Mouse (Mus musculus): ENCODE measurements around the gene Ifrd2.
"Not testable (repeated sequence)": the region's sequence is repeated elsewhere in the genome, so short reads cannot be mapped to it uniquely, and the experiment has no call there.

The Ifrd2 gene

GRCm38 (mm10) chr9:107551890-107552355 is 35.5 kb upstream of the Ifrd2 start:
- no peak for DNase-seq (ENCODE audit: low spot score in 2 of 2)

GRCm38 (mm10) chr9:107552690-107553393 is 34.6 kb upstream of the Ifrd2 start:
- DNase-seq (ENCODE audit: low spot score in 2 of 2), result no peak

GRCm38 (mm10) chr9:107553541-107554318 is 33.7 kb upstream of the Ifrd2 start:
- no peak for DNase-seq (ENCODE audit: low spot score in 2 of 2)

- DNase-seq (ENCODE audit: low spot score in 2 of 2), result peak; percentile 94 to 96
These were observed 33.1 kb upstream of the Ifrd2 start for GRCm38 (mm10) chr9:107554319-107554825.

- peak; percentile 89 to 90 for DNase-seq (ENCODE audit: low spot score in 2 of 2)
These were observed 32.4 kb upstream of the Ifrd2 start for GRCm38 (mm10) chr9:107555031-107555457.

- no peak for DNase-seq (ENCODE audit: low spot score in 2 of 2)
These were observed 31.7 kb upstream of the Ifrd2 start for GRCm38 (mm10) chr9:107555701-107556100.

GRCm38 (mm10) chr9:107556346-107556745 is 31.1 kb upstream of the Ifrd2 start:
- DNase-seq (ENCODE audit: low spot score in 2 of 2), result no peak

- DNase-seq (ENCODE audit: low spot score in 2 of 2), result peak; percentile 96 to 98
These were observed 24.3 kb upstream of the Ifrd2 start, which contains the start of gene Tusc2 for GRCm38 (mm10) chr9:107563029-107563581. Gene Tusc2, plus strand, starts transcription at chr9:107563255.

- not testable (repeated sequence) for DNase-seq (ENCODE audit: low spot score in 2 of 2)
These were observed 21.9 kb upstream of the Ifrd2 start for GRCm38 (mm10) chr9:107565556-107565955.

GRCm38 (mm10) chr9:107566041-107566709 is 21.3 kb upstream of the Ifrd2 start:
- peak; percentile 77 to 81 for DNase-seq (ENCODE audit: low spot score in 2 of 2)

GRCm38 (mm10) chr9:107566855-107567254 is 20.6 kb upstream of the Ifrd2 start:
- peak; percentile 81 to 92 for DNase-seq (ENCODE audit: low spot score in 2 of 2)

GRCm38 (mm10) chr9:107567702-107568319 is 19.6 kb upstream of the Ifrd2 start, which contains the start of gene Hyal2:
Gene Hyal2, plus strand, starts transcription at chr9:107567945.
- peak in 1 of 2 experiments; percentile 64 for DNase-seq (ENCODE audit: low spot score in 2 of 2)

- peak; percentile 85 to 90 for DNase-seq (ENCODE audit: low spot score in 2 of 2)
These were observed 18.8 kb upstream of the Ifrd2 start for GRCm38 (mm10) chr9:107568331-107569261.

- DNase-seq (ENCODE audit: low spot score in 2 of 2), result no peak
These were observed 18.2 kb upstream of the Ifrd2 start for GRCm38 (mm10) chr9:107569270-107569669.

- DNase-seq (ENCODE audit: low spot score in 2 of 2), result no peak
These were observed 17.4 kb upstream of the Ifrd2 start for GRCm38 (mm10) chr9:107570016-107570415.

GRCm38 (mm10) chr9:107570845-107571244 is 16.6 kb upstream of the Ifrd2 start:
- DNase-seq (ENCODE audit: low spot score in 2 of 2), result no peak

GRCm38 (mm10) chr9:107571534-107572326 is 15.7 kb upstream of the Ifrd2 start:
- DNase-seq (ENCODE audit: low spot score in 2 of 2), result peak in 1 of 2 experiments; percentile 69

- no peak for DNase-seq (ENCODE audit: low spot score in 2 of 2)
These were observed 15.1 kb upstream of the Ifrd2 start for GRCm38 (mm10) chr9:107572327-107572662.

GRCm38 (mm10) chr9:107573774-107574173 is 13.7 kb upstream of the Ifrd2 start:
- not testable (repeated sequence) for DNase-seq (ENCODE audit: low spot score in 2 of 2)
